Mouse (Mus musculus): ENCODE measurements at regions not wholly inside any gene's neighbourhood (a gene's known extent, or its start where the extent isn't known, plus 50 kb on each side); places are given as distances from the start of the nearest gene placed in this dataset.

- TF ChIP-seq POLR2A (IDR thresholded peaks at IDR 0.05; ENCODE audit: borderline replicate concordance, insufficient read depth, low read length) (no peak), CTCF (IDR thresholded peaks at IDR 0.05; ENCODE audit: borderline replicate concordance, insufficient read depth, low read depth, low read length) (no peak)
Observed at GRCm38 (mm10) chr13:10630467-10630866, 269.8 kb upstream of the Chrm3 start.

All from cerebellum, adult 2 months (tissue).